Mouse (Mus musculus) lung, postnatal 25 days (tissue): ENCODE data around the gene Gm28372.

Experiments
- DNase-seq: peaks from one replicate; pipeline ENCODE4 v3.0.0; 2022; ENCODE audit warnings: low spot score

The Gm28372 gene

GRCm38 (mm10) chr2:130451086-130451726 lies 46.2 kb downstream of the Gm28372 start:
- DNase-seq: no peak

- DNase-seq: no peak
These were observed 46.7 kb downstream of the Gm28372 start for GRCm38 (mm10) chr2:130451727-130452090.

- no peak for DNase-seq
These were observed 47.2 kb downstream of the Gm28372 start for GRCm38 (mm10) chr2:130452266-130452665.

DNA sequence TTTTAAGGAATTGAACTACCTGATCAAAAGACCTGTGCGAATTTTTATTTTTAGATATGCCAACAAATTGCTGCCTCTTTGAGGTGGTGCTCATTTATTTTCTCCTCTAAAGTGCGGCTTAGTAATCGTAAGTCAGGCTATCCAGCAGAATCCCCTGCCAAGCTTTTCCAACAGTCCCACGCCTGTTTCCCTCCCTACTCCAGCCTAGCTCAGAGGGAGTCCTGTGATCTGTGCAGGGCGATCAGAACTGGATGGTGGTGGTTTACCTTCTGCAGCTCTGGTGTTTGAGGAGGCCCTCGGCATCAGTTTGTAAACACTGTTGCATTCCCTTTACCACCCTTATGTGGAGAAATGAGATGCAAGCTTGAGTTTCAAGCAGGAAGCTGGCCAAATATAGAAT lies 48.4 kb downstream of the Gm28372 start:
- DNase-seq: no peak

DNA sequence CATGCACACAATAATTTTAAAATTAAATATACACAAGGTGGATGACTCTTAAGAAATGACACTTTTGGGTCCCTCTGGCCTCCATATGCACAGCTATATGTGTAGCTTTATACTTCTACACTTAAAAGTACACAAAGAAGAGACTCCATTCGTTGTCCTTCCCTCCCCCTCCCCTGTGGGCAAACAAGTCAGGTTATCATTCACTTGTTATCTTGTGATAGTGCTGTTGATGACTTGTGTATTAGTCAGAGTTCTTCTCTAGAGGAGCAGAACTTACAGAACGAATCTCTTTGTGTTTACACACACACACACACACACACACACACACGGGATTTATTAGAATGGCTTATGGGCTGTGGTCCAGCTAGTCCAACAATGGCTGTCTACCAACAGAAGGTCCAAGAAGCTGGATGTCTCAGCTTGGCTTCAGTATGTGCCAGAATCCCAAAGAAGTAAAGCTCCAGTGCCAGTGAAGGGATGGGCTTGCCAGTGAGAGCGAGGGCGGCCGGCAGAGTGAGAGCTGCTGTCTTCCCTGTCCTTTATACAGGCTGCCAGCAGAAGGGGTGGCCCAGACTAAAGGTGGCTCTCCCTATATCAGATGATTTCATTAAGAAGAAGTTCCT lies 49.8 kb downstream of the Gm28372 start:
- no peak for DNase-seq
